Mouse (Mus musculus) B cell, adult (primary cell): ENCODE results near the gene F13b. TPM values are rescaled to one million over a fixed set of nuclear protein-coding genes. Genes with fewer than 3 reads are reported as not detected.

Experiments
- total RNA-seq: library from RNA; stranded (reverse); gene quantifications from 4 replicates; pipeline ENCODE4 v1.2.4, GENCODE M21; 2023; ENCODE audit not compliant: inconsistent age

The F13b gene
- total RNA-seq = not detected in 4 replicates

GRCm38 (mm10) chr1:139501258-139501752, at the start of gene F13b:
Gene F13b, plus strand, starts transcription at chr1:139501702.

GRCm38 (mm10) chr1:139454340-139455225, 46.9 kb upstream of the F13b start, which contains the start of gene Aspm:
Gene Aspm, plus strand, starts transcription at chr1:139454772.

GRCm38 (mm10) chr1:139560024-139560423, 58.5 kb downstream of the F13b start, which contains the start of gene Cfhr1:
Gene Cfhr1, minus strand, starts transcription at chr1:139560272.

Other genes with a start within 250 kb of the F13b start
- gene Crb1, start 124.6 kb upstream of the F13b start, total RNA-seq = not detected in 4 replicates
- 27.2 to 30.9 TPM (median 28.6 TPM) in 4 replicates for gene Zbtb41, start 79.4 kb upstream of the F13b start, total RNA-seq
- gene Aspm, start 46.9 kb upstream of the F13b start, total RNA-seq = 4.2 to 6.2 TPM (median 5.1 TPM) in 4 replicates
- not detected in 4 replicates for gene Cfhr1, start 58.6 kb downstream of the F13b start, total RNA-seq